In genomic region chr2:156719549-156720312, GRCm38 (mm10) we compare ENCODE assay signal across 8 mouse cellular contexts. TPM values are rescaled to one million over a fixed set of nuclear protein-coding genes. Genes with fewer than 3 reads are reported as not detected.
A peak's percentile ranks its signal among the peaks of the same experiment; 100 is the strongest.
DNase-seq lines count a peak whose midpoint lies in the region; ATAC-seq and TF ChIP-seq lines count a peak whose summit lies in the region.

No protein-coding gene starts in this region.

- H3K4me2 ChIP-seq in kidney, postnatal 0 days (ENCODE audit: low read length) = peak overlapping the region; percentile 85
- peak overlapping the region; percentile 63 for H3K4me2 ChIP-seq in hindbrain, embryonic 14.5 days (replicated peaks)
- H3K4me2 ChIP-seq in midbrain, embryonic 16.5 days (ENCODE audit: low read length) = peak overlapping the region; percentile 61

- no peak for ATAC-seq in kidney, postnatal 0 days (replicated peaks; ENCODE audit: low FRiP score, low read depth)
- no peak for ATAC-seq in hindbrain, embryonic 14.5 days (ENCODE audit: low FRiP score)
- no peak for ATAC-seq in midbrain, embryonic 16.5 days

- peak overlapping the region; percentile 70 for H3K27ac ChIP-seq in kidney, postnatal 0 days
- no peak overlapping the region for H3K27ac ChIP-seq in bone marrow, adult 2 months (ENCODE audit: control insufficient read depth, insufficient read depth, low read depth, low read length, poor library complexity)
- peak overlapping the region; percentile 90 for H3K27ac ChIP-seq in hindbrain, embryonic 14.5 days
- peak overlapping the region; percentile 96 for H3K27ac ChIP-seq in midbrain, embryonic 16.5 days (ENCODE audit: low read length)

- WGBS in kidney, postnatal 0 days = 89% methylated on average over 7 of the region's 8 CpGs
- 81% methylated on average over 8 of the region's 8 CpGs for WGBS in bone marrow, adult 2 months
- 88% methylated on average over 8 of the region's 8 CpGs for WGBS in hindbrain, embryonic 14.5 days
- 86% methylated on average over 8 of the region's 8 CpGs for WGBS in midbrain, embryonic 16.5 days

- peak overlapping the region; percentile 93 for H3K4me3 ChIP-seq in kidney, postnatal 0 days (replicated peaks; ENCODE audit: low read depth, low read length)
- peak overlapping the region; percentile 88 for H3K4me3 ChIP-seq in bone marrow, adult 2 months (replicated peaks; ENCODE audit: control insufficient read depth, low read depth, low read length)
- peak overlapping the region; percentile 91 for H3K4me3 ChIP-seq in hindbrain, embryonic 14.5 days (replicated peaks; ENCODE audit: low read length)
- H3K4me3 ChIP-seq in midbrain, embryonic 16.5 days (ENCODE audit: low read depth, low read length) = peak overlapping the region; percentile 98

- H3K9me3 ChIP-seq in kidney, postnatal 0 days (replicated peaks; ENCODE audit: low read length) = no peaks in the 10 kb centered on the region
- no peaks in the 10 kb centered on the region for H3K9me3 ChIP-seq in hindbrain, embryonic 14.5 days (ENCODE audit: control insufficient read depth, low read length)
- H3K9me3 ChIP-seq in midbrain, embryonic 16.5 days (replicated peaks; ENCODE audit: control insufficient read depth, low read length, poor library complexity, severe bottlenecking) = no peaks in the 10 kb centered on the region

- DNase-seq in kidney, postnatal 0 days (ENCODE audit: low spot score) = no peak
- DNase-seq in kidney, adult 9 months = no peak
- no peak for DNase-seq in hindbrain, embryonic 14.5 days (ENCODE audit: low spot score)
- DNase-seq in right cerebral cortex, postnatal 25 days = no peak
- no peak for DNase-seq in embryo, embryonic 10 days (ENCODE audit: low spot score)
- no peak for DNase-seq in right cerebral cortex, adult 2 months (ENCODE audit: low spot score in 2 of 2)

- H3K27me3 ChIP-seq in kidney, postnatal 0 days (ENCODE audit: insufficient read depth, low read length) = no peaks in the 10 kb centered on the region
- H3K27me3 ChIP-seq in hindbrain, embryonic 14.5 days (ENCODE audit: control insufficient read depth, insufficient read depth, low read length) = no peaks in the 10 kb centered on the region
- H3K27me3 ChIP-seq in midbrain, embryonic 16.5 days (ENCODE audit: control insufficient read depth, insufficient read depth, low read depth, low read length) = no peaks in the 10 kb centered on the region

- peak overlapping the region; percentile 96; the same call in 1 of the 2 replicates for H3K9ac ChIP-seq in kidney, postnatal 0 days (ENCODE audit: low read depth, low read length)
- H3K9ac ChIP-seq in hindbrain, embryonic 14.5 days = peak overlapping the region; percentile 70
- peak overlapping the region; percentile 88 for H3K9ac ChIP-seq in midbrain, embryonic 16.5 days (ENCODE audit: low read depth, low read length)

- no peak for TF ChIP-seq CTCF in kidney, postnatal 0 days (IDR thresholded peaks at IDR 0.05; ENCODE audit: low read depth)
- TF ChIP-seq CTCF in bone marrow, adult 2 months (IDR thresholded peaks at IDR 0.05; ENCODE audit: control insufficient read depth, insufficient read depth, low read length) = no peak

- H3K36me3 ChIP-seq in kidney, postnatal 0 days (ENCODE audit: insufficient read depth, low read length) = no peaks in the 10 kb centered on the region
- no peaks in the 10 kb centered on the region for H3K36me3 ChIP-seq in hindbrain, embryonic 14.5 days (replicated peaks; ENCODE audit: control insufficient read depth, insufficient read depth)
- no peaks in the 10 kb centered on the region; the same call in 1 of the 2 replicates for H3K36me3 ChIP-seq in midbrain, embryonic 16.5 days (ENCODE audit: control insufficient read depth, insufficient read depth, low read length)

- H3K4me1 ChIP-seq in kidney, postnatal 0 days (replicated peaks; ENCODE audit: insufficient read depth, low read length) = peaks cover 31% of the 10 kb centered on the region; the same call in 1 of the 2 replicates
- H3K4me1 ChIP-seq in bone marrow, adult 2 months (ENCODE audit: control insufficient read depth, insufficient read depth, low read length) = no peaks in the 10 kb centered on the region; the same call in none of the 2 replicates
- peaks cover 44% of the 10 kb centered on the region for H3K4me1 ChIP-seq in hindbrain, embryonic 14.5 days (replicated peaks; ENCODE audit: control insufficient read depth, insufficient read depth, low read length)
- H3K4me1 ChIP-seq in midbrain, embryonic 16.5 days (ENCODE audit: control insufficient read depth, insufficient read depth, low read length) = peaks cover 50% of the 10 kb centered on the region

- TF ChIP-seq POLR2A in bone marrow, adult 2 months (IDR thresholded peaks at IDR 0.05; ENCODE audit: borderline replicate concordance, control insufficient read depth, low read depth, low read length) = no peak

RNA-seq across cellular contexts. Expression of gene Myl9, which starts 55.5 kb away (rescaled TPM):
- 449 and 494 TPM in 2 replicates for polyA plus RNA-seq in kidney, postnatal 0 days (2015; fragmentation: Nextera tagmentation; extraction: Ambion mirVana)
- polyA plus RNA-seq in bone marrow, adult 2 months (2011; ENCODE audit: insufficient read depth, insufficient read length, low replicate concordance, missing spikeins) = 59.5 and 110 TPM in 2 replicates
- 41.4 and 47.1 TPM in 2 replicates for polyA plus RNA-seq in hindbrain, embryonic 14.5 days (2014; fragmentation: Nextera tagmentation; extraction: Ambion mirVana)
- polyA plus RNA-seq in midbrain, embryonic 16.5 days (2015; fragmentation: Nextera tagmentation; extraction: Ambion mirVana) = 33.7 and 38.8 TPM in 2 replicates
